Mouse (Mus musculus): ENCODE measurements at regions not wholly inside any gene's neighbourhood (a gene's known extent, or its start where the extent isn't known, plus 50 kb on each side); places are given as distances from the start of the nearest gene placed in this dataset.

- no peak overlapping the region for H3K4me2 ChIP-seq (ENCODE audit: low read length)
- H3K4me3 ChIP-seq (ENCODE audit: low read depth, low read length): no peak overlapping the region
- H3K9me3 ChIP-seq (replicated peaks; ENCODE audit: control insufficient read depth, low read length): no peaks in the 10 kb centered on the region
- no peaks in the 10 kb centered on the region for H3K27me3 ChIP-seq (replicated peaks; ENCODE audit: control insufficient read depth, insufficient read depth, low read length)
- 40% methylated on average over 3 of the region's 3 CpGs for WGBS
- no peak overlapping the region for H3K9ac ChIP-seq (ENCODE audit: low read length)
- ATAC-seq (no peak), DNase-seq (ENCODE audit: low spot score) (no peak)
- no peaks in the 10 kb centered on the region for H3K36me3 ChIP-seq (ENCODE audit: control insufficient read depth, insufficient read depth, low read length)
- no peak overlapping the region for H3K27ac ChIP-seq (ENCODE audit: low read depth, low read length)
- H3K4me1 ChIP-seq (ENCODE audit: control insufficient read depth, insufficient read depth, low read length): no peaks in the 10 kb centered on the region
These were observed 96.1 kb upstream of the Gm4737 start for GRCm38 (mm10) chr16:46250943-46251342.

DNA sequence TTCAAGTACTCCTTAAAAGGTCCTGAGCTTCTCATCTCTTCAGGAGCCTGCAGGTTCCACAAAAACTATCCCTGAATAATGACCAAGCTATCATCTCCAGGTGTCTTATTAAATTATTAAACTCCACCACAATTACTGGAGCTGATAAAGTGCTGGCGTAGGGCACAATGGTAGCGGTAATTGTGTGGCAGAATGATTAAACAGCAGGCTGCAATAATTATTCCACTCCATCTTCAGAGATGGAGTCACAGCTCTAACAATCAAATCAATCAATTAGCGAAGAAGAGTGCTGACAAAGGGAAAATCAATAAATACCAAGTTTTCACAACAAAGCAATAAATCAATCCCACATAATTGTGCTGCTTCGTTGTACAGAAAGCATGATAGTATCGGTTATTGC is 90.7 kb upstream of the Gm4737 start:
- WGBS: 83% methylated on average over 5 of the region's 5 CpGs
- H3K9me3 ChIP-seq (replicated peaks; ENCODE audit: control insufficient read depth, low read length): no peaks in the 10 kb centered on the region
- no peak overlapping the region for H3K4me3 ChIP-seq (ENCODE audit: low read depth, low read length)
- DNase-seq (ENCODE audit: low spot score) (no peak), ATAC-seq (no peak)
- no peaks in the 10 kb centered on the region for H3K4me1 ChIP-seq (ENCODE audit: control insufficient read depth, insufficient read depth, low read length)
- H3K4me2 ChIP-seq (ENCODE audit: low read length): no peak overlapping the region
- no peak overlapping the region for H3K9ac ChIP-seq (ENCODE audit: low read length)
- H3K27me3 ChIP-seq (replicated peaks; ENCODE audit: control insufficient read depth, insufficient read depth, low read length): no peaks in the 10 kb centered on the region
- no peaks in the 10 kb centered on the region for H3K36me3 ChIP-seq (ENCODE audit: control insufficient read depth, insufficient read depth, low read length)
- H3K27ac ChIP-seq (ENCODE audit: low read depth, low read length): no peak overlapping the region

DNA sequence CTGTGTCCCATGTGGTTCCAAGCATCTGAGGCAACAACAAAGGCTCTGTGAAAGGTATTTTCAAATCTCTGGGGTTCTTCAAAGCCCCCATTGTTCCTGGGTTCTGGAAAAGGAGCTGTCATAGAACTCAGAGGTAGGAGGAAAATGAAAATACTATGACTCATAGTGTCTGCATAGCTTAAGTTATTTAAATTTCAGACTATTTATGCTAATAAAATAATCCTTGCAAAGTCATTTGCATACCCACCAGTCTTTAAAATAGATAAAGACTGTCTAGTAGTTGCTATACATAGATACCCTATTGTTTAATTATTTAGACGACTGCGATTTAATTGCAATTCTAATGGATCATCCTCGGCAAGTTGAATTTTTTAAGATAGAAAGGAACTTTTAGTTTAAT is 73.9 kb upstream of the Gm4737 start:
- no peak for ATAC-seq
- no peak for DNase-seq (ENCODE audit: low spot score)
- Histone ChIP-seq H3K36me3 (ENCODE audit: control insufficient read depth, insufficient read depth, low read length) (no peaks in the 10 kb centered on the region), H3K4me1 (ENCODE audit: control insufficient read depth, insufficient read depth, low read length) (no peaks in the 10 kb centered on the region), H3K9ac (ENCODE audit: low read length) (no peak overlapping the region), H3K9me3 (replicated peaks; ENCODE audit: control insufficient read depth, low read length) (no peaks in the 10 kb centered on the region), H3K4me3 (ENCODE audit: low read depth, low read length) (no peak overlapping the region), H3K27me3 (replicated peaks; ENCODE audit: control insufficient read depth, insufficient read depth, low read length) (no peaks in the 10 kb centered on the region), H3K4me2 (ENCODE audit: low read length) (no peak overlapping the region), H3K27ac (ENCODE audit: low read depth, low read length) (no peak overlapping the region)
- WGBS: 76% methylated on average over 3 of the region's 3 CpGs

GRCm38 (mm10) chr16:46223084-46223600 is 68.3 kb upstream of the Gm4737 start:
- no peaks in the 10 kb centered on the region for H3K4me1 ChIP-seq (ENCODE audit: control insufficient read depth, insufficient read depth, low read length)
- no peaks in the 10 kb centered on the region for H3K36me3 ChIP-seq (ENCODE audit: control insufficient read depth, insufficient read depth, low read length)
- no peak overlapping the region for H3K27ac ChIP-seq (ENCODE audit: low read depth, low read length)
- H3K9me3 ChIP-seq (replicated peaks; ENCODE audit: control insufficient read depth, low read length): no peaks in the 10 kb centered on the region
- no peak overlapping the region for H3K4me2 ChIP-seq (ENCODE audit: low read length)
- no peak overlapping the region for H3K9ac ChIP-seq (ENCODE audit: low read length)
- H3K27me3 ChIP-seq (replicated peaks; ENCODE audit: control insufficient read depth, insufficient read depth, low read length): no peaks in the 10 kb centered on the region
- DNase-seq (ENCODE audit: low spot score) (no peak), ATAC-seq (no peak)
- 54% methylated on average over 1 of the region's 1 CpGs for WGBS
- no peak overlapping the region for H3K4me3 ChIP-seq (ENCODE audit: low read depth, low read length)

GRCm38 (mm10) chr16:46212504-46212903 is 57.6 kb upstream of the Gm4737 start:
- Histone ChIP-seq H3K9me3 (replicated peaks; ENCODE audit: control insufficient read depth, low read length) (no peaks in the 10 kb centered on the region), H3K4me2 (ENCODE audit: low read length) (no peak overlapping the region), H3K27ac (ENCODE audit: low read depth, low read length) (no peak overlapping the region), H3K9ac (ENCODE audit: low read length) (no peak overlapping the region), H3K4me1 (ENCODE audit: control insufficient read depth, insufficient read depth, low read length) (no peaks in the 10 kb centered on the region), H3K27me3 (replicated peaks; ENCODE audit: control insufficient read depth, insufficient read depth, low read length) (no peaks in the 10 kb centered on the region), H3K36me3 (ENCODE audit: control insufficient read depth, insufficient read depth, low read length) (no peaks in the 10 kb centered on the region), H3K4me3 (ENCODE audit: low read depth, low read length) (no peak overlapping the region)
- ATAC-seq: no peak
- WGBS: 82% methylated on average over 4 of the region's 4 CpGs
- no peak for DNase-seq (ENCODE audit: low spot score)

DNA sequence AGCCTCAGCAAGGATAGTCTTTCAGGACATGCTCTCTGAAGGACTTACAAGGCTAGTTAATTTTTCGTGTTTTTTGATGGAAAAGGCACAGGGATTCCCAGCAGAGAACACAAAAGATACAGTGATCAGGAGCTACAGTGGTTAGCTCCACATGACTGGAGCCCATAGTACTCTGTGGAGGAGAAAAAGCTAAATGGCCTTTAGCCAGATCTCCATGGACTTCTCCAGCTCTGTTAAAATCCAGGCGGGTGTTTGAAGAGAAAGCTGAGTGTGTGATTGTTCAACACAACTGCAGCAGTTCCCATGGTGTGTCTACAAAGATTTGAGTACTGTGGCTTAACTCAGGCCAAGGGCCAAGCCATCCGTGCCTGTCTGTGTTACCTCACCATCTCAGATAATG is 57.0 kb upstream of the Gm4737 start:
- no peak overlapping the region for H3K27ac ChIP-seq (ENCODE audit: low read depth, low read length)
- 55% methylated on average over 3 of the region's 3 CpGs for WGBS
- no peak overlapping the region for H3K4me3 ChIP-seq (ENCODE audit: low read depth, low read length)
- H3K9ac ChIP-seq (ENCODE audit: low read length): no peak overlapping the region
- ATAC-seq: no peak
- no peaks in the 10 kb centered on the region for H3K27me3 ChIP-seq (replicated peaks; ENCODE audit: control insufficient read depth, insufficient read depth, low read length)
- H3K36me3 ChIP-seq (ENCODE audit: control insufficient read depth, insufficient read depth, low read length): no peaks in the 10 kb centered on the region
- no peaks in the 10 kb centered on the region for H3K4me1 ChIP-seq (ENCODE audit: control insufficient read depth, insufficient read depth, low read length)
- DNase-seq (ENCODE audit: low spot score): no peak
- H3K4me2 ChIP-seq (ENCODE audit: low read length): no peak overlapping the region
- no peaks in the 10 kb centered on the region for H3K9me3 ChIP-seq (replicated peaks; ENCODE audit: control insufficient read depth, low read length)

DNA sequence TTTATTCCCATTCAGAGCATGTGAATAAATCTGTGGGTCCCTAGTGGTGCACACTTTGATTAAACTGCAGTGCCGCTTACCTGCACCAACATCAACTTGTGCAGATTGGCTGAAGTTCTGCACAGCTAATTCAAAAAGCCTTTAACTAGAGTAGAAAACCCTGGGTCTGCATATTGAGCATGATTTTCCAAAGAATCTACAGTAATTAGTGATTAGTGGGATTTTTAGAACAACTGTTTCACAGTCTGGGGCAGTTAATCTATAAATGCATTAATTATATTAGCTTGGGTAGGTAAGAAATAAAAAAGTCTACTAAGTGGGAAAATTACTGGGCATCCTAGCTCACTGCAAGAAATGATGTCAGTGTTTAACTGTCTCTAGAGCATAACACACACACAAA is 50.2 kb upstream of the Gm4737 start:
- Histone ChIP-seq H3K4me2 (ENCODE audit: low read length) (no peak overlapping the region), H3K9ac (ENCODE audit: low read length) (no peak overlapping the region), H3K4me1 (ENCODE audit: control insufficient read depth, insufficient read depth, low read length) (no peaks in the 10 kb centered on the region; the same call in 1 of the 2 replicates), H3K9me3 (replicated peaks; ENCODE audit: control insufficient read depth, low read length) (no peaks in the 10 kb centered on the region), H3K27ac (ENCODE audit: low read depth, low read length) (no peak overlapping the region), H3K36me3 (ENCODE audit: control insufficient read depth, insufficient read depth, low read length) (no peaks in the 10 kb centered on the region), H3K27me3 (replicated peaks; ENCODE audit: control insufficient read depth, insufficient read depth, low read length) (no peaks in the 10 kb centered on the region), H3K4me3 (ENCODE audit: low read depth, low read length) (no peak overlapping the region)
- ATAC-seq (peak; percentile 58), DNase-seq (ENCODE audit: low spot score) (peak; percentile 60)
- 43% methylated on average over 1 of the region's 1 CpGs for WGBS

Measured in forebrain, embryonic 14.5 days (tissue).